Mouse (Mus musculus) heart, embryonic 11.5 days (tissue): ENCODE measurements around the gene Bcar3. TPM values are rescaled to one million over a fixed set of nuclear protein-coding genes. Genes with fewer than 3 reads are reported as not detected.
A peak's percentile ranks its signal among the peaks of the same experiment; 100 is the strongest.
"Not testable (repeated sequence)": the region's sequence is repeated elsewhere in the genome, so short reads cannot be mapped to it uniquely, and the experiment has no call there.

ENCODE experiments used
- ATAC-seq: fragments of 200-750 bp; cut with Nextera tagmentation; replicated peaks from 2 replicates; pipeline ENCODE4 v1.8.0; 2017; ENCODE audit warnings: moderate library complexity; ENCODE audit not compliant: insufficient number of reproducible peaks, low FRiP score, low TSS enrichment
- H3K27ac ChIP-seq: fragments of 300-500 bp; sonication (generic); 2 replicates; pipeline ENCODE4 v1.5.1; 2014; ENCODE audit warnings: mild to moderate bottlenecking, low read depth, low read length
- H3K27me3 ChIP-seq: fragments of 300-500 bp; sonication (generic); 2 replicates; pipeline ENCODE4 v1.6.1; 2014; ENCODE audit warnings: mild to moderate bottlenecking, low read length, mixed read lengths; ENCODE audit not compliant: control insufficient read depth, insufficient read depth
- H3K36me3 ChIP-seq: fragments of 300-500 bp; sonication (generic); 2 replicates; pipeline ENCODE4 v1.6.1; 2014; ENCODE audit warnings: mild to moderate bottlenecking, low read length, moderate library complexity, mixed read lengths; ENCODE audit not compliant: control insufficient read depth, insufficient read depth
- H3K4me1 ChIP-seq: fragments of 300-500 bp; sonication (generic); 2 replicates; pipeline ENCODE4 v1.6.1; 2014; ENCODE audit warnings: low read length; ENCODE audit not compliant: control insufficient read depth, insufficient read depth
- H3K4me2 ChIP-seq: fragments of 300-500 bp; sonication (generic); 2 replicates; pipeline ENCODE4 v1.6.1; 2014; ENCODE audit warnings: mild to moderate bottlenecking, moderate library complexity
- H3K4me3 ChIP-seq: fragments of 300-500 bp; sonication (generic); 2 replicates; pipeline ENCODE4 v1.5.1; 2014; ENCODE audit warnings: low read depth, low read length
- H3K9ac ChIP-seq: fragments of 300-500 bp; sonication (generic); 2 replicates; pipeline ENCODE4 v1.6.1; 2014; ENCODE audit warnings: mild to moderate bottlenecking, low read depth, low read length, moderate library complexity
- H3K9me3 ChIP-seq: fragments of 300-500 bp; sonication (generic); replicated peaks from 2 replicates; pipeline ENCODE4 v1.6.1; 2016; ENCODE audit warnings: low read length; ENCODE audit not compliant: control insufficient read depth
- WGBS: fragments of 180-500 bp; shearing (Covaris S2); extraction: QIAGEN DNeasy Blood & Tissue Kit; methylation state at CpG from one replicate; pipeline ENCODE4 v1.1.7; 2014; ENCODE audit not compliant: insufficient replicate concordance; 5-methylcytosine and 5-hydroxymethylcytosine counted together
- polyA plus RNA-seq: library from polyadenylated mRNA; unstranded; fragments of >200 nt; fragmentation: Nextera tagmentation; extraction: Ambion mirVana; gene quantifications from 2 replicates; pipeline ENCODE4 v1.2.1, GENCODE M21; 2014

The Bcar3 gene
- polyA plus RNA-seq, 1 experiment from 2014 or later, result 6.4 TPM

DNA sequence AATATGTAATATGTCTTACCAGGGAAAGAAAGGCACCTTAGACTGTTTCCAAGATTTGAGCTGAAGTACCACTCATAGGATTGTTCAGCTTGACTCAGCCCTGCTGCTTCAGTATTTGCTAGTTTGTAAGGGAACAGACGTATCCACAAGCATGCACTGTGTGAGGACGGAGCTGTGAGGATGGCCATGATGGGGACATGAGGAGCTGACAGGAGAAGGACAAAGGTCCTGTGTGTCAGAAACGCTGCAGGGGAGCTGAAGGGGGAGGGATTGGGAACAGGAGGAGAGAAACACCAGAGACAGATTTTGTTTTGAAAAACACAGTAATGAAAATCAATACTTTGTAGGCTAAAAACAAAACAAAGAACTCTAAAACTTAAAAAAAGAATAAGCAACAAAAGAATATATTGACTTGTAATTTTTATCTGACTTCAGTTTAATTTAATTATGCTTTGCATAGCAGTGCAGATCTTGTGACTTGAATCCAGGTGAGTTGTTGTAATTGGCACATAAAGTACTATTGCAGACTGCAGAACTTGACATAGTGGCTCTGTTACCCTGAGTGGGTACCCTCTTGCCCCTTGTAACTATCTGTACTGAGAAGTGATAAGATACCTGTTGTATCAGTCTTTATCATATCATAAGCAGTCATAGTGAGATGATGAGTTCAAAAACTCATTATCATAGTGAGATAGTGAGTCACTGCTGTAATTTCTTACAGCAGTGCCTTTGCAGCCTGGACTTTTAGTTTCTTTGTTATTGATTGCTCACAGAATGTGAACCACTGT lies 41.3 kb upstream of the Bcar3 start:
- H3K27me3 ChIP-seq, result no peaks in the 10 kb centered on the region
- peaks cover 2% of the 10 kb centered on the region; the same call in 1 of the 2 replicates for H3K4me1 ChIP-seq
- ATAC-seq, result no peak
- H3K9ac ChIP-seq, result no peak overlapping the region
- H3K27ac ChIP-seq, result no peak overlapping the region
- H3K9me3 ChIP-seq, result no peaks in the 10 kb centered on the region
- 46% methylated on average over 3 of the region's 3 CpGs for WGBS
- H3K4me2 ChIP-seq, result no peak overlapping the region
- no peak overlapping the region for H3K4me3 ChIP-seq
- H3K36me3 ChIP-seq, result no peaks in the 10 kb centered on the region

- H3K4me1 ChIP-seq, H3K27me3 ChIP-seq: not testable (repeated sequence)
- 74% methylated on average over 7 of the region's 7 CpGs for WGBS
Measured at GRCm38 (mm10) chr3:122254050-122254449, 39.9 kb upstream of the Bcar3 start.

DNA sequence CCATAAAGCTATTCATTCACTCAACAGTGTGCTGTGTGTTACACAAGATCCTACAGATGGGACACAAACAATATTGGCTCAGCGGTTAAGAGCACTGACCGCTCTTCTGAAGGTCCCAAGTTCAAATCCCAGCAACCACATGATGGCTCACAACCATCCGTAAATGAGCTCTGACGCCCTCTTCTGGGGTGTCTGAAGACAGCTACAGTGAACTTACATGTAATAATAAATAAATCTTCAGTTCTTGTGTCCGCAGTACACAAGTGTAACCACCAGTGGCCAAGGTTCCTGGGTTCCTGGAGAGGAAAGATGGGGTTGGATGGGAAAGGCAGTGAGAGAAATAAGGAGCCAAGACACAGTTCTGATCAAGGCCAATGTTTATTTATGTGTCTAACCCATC lies 23.9 kb upstream of the Bcar3 start:
- no peak overlapping the region for H3K4me3 ChIP-seq
- H3K4me2 ChIP-seq, result no peak overlapping the region
- no peak for ATAC-seq
- H3K27me3 ChIP-seq, result no peaks in the 10 kb centered on the region
- H3K4me1 ChIP-seq, result peaks cover 1% of the 10 kb centered on the region; the same call in 1 of the 2 replicates
- no peak overlapping the region for H3K9ac ChIP-seq
- 68% methylated on average over 5 of the region's 5 CpGs for WGBS
- no peaks in the 10 kb centered on the region for H3K36me3 ChIP-seq
- H3K9me3 ChIP-seq, result no peaks in the 10 kb centered on the region
- H3K27ac ChIP-seq, result no peak overlapping the region

More at GRCm38 (mm10) chr3:122254050-122254449, 39.9 kb upstream of the Bcar3 start:
- H3K27ac ChIP-seq, H3K9me3 ChIP-seq, H3K9ac ChIP-seq, H3K4me2 ChIP-seq, ATAC-seq, H3K36me3 ChIP-seq, H3K4me3 ChIP-seq: not testable (repeated sequence)

DNA sequence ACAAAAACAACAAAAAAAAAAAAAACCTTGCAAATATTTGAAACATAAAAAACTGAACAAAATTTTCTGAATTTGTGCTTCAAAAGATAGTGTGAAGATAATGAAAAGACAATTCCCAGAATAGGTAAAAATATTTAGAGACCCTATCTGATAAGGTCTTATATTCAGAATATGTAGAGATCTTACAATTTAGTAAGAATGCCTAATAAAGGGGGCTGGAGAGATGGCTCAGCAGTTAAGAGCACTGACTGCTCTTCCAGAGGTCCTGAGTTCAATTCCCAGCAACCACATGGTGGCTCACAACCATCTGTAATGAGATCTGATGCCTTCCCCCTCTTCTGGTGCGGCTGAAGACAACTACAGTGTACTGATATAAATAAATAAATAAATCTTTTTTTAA lies 21.4 kb upstream of the Bcar3 start:
- 86% methylated on average over 1 of the region's 1 CpGs for WGBS
- H3K27me3 ChIP-seq, result not testable (repeated sequence)

GRCm38 (mm10) chr3:122273407-122274240 lies 20.3 kb upstream of the Bcar3 start:
- no peaks in the 10 kb centered on the region for H3K27me3 ChIP-seq
- peaks cover 15% of the 10 kb centered on the region for H3K36me3 ChIP-seq
- H3K27ac ChIP-seq, result no peak overlapping the region
- H3K4me1 ChIP-seq, result peaks cover 27% of the 10 kb centered on the region
- H3K9me3 ChIP-seq, result no peaks in the 10 kb centered on the region
- WGBS, result 12% methylated on average over 19 of the region's 20 CpGs
- peak overlapping the region; percentile 96 for H3K4me3 ChIP-seq
- peak overlapping the region; percentile 40; the same call in 1 of the 2 replicates for H3K9ac ChIP-seq
- no peak for ATAC-seq
- peak overlapping the region; percentile 46 for H3K4me2 ChIP-seq

More for the DNA sequence above, 21.4 kb upstream of the Bcar3 start:
- not testable (repeated sequence) for H3K4me2 ChIP-seq, H3K9ac ChIP-seq, ATAC-seq, H3K36me3 ChIP-seq, H3K4me3 ChIP-seq, H3K27ac ChIP-seq, H3K9me3 ChIP-seq
- H3K4me1 ChIP-seq, result peaks cover 21% of the 10 kb centered on the region

DNA sequence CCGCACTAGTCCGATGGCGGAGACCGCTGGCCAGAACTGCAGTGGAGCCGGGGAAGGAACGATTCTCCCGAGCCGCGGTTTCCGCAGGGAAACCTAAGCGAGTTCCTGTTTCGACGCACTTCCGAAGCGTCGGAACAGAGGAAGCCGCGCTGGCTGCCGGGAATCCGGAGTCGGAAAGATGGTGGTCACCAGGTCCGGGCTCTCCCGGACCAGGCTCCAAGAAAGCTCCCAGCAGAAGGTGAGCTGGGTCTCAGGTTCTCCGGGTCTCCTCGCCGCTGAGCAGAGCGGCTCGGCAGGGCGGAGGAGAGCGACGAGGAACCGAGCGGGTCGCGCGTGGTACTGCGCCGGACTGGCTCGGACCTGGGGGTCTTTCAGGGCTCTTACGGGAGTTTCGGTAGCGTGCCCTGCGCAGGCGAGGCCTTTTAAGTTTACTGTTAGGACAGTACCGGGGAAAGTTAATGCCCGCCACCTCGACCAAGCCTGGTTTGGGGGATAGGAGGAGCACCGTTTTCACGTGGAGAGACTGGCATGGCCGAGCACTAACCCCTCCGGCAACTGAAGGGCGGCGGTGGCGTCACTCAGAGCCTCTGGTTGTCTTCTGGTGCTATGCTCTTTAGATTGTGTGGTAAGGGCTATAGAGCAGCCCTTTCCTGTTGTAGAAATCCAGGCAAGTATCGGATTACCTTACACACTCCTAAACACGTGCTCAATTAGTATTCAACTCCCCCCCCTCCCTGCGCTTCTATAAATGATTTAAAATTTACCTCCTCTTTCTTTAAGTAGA lies 19.5 kb upstream of the Bcar3 start, which contains the start of gene Dnttip2:
Gene Dnttip2 (plus strand): TSS at position 148 of the 784 bp plus-strand sequence.
- no peaks in the 10 kb centered on the region for H3K9me3 ChIP-seq

GRCm38 (mm10) chr3:122275111-122275510 lies 18.8 kb upstream of the Bcar3 start:
- ATAC-seq, result no peak
- Histone ChIP-seq H3K27ac (no peak overlapping the region), H3K36me3 (peaks cover 19% of the 10 kb centered on the region), H3K4me1 (peaks cover 27% of the 10 kb centered on the region), H3K4me3 (peak overlapping the region; percentile 96), H3K9ac (peak overlapping the region; percentile 93), H3K9me3 (no peaks in the 10 kb centered on the region), H3K27me3 (no peaks in the 10 kb centered on the region), H3K4me2 (peak overlapping the region; percentile 79)
- WGBS, result 79% methylated on average over 10 of the region's 10 CpGs

More for the DNA sequence above, 19.5 kb upstream of the Bcar3 start, which contains the start of gene Dnttip2:
- Histone ChIP-seq H3K36me3 (peaks cover 19% of the 10 kb centered on the region), H3K4me3 (peak within 1 kb of the TSS; percentile 96), H3K4me2 (peak within 1 kb of the TSS; percentile 79), H3K9ac (peak within 1 kb of the TSS; percentile 93), H3K4me1 (peaks cover 27% of the 10 kb centered on the region), H3K27me3 (no peaks in the 10 kb centered on the region), H3K27ac (peak within 1 kb of the TSS; percentile 68)
- under 1% methylated on average over 57 of the region's 57 CpGs for WGBS
- peak; percentile 92 for ATAC-seq

DNA sequence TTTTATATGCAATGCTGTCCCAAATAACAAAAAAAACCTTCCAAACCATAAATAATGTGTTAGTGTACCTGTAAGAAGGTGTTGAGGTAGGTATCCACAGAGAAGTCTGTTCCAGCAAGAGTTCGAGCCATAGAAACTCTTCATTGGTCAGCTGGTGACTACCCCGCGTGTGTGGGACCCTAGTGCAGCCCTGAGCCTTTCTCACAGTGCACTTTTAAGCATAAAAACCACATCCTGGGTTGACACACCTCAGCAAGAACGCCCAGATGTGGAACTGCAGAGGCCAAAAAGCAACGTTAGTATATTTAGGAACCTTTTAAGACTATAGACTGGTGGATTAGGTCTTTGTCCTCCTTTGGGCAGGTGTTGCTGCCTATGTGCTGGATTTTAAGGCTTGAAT lies 6.7 kb upstream of the Bcar3 start:
- H3K4me3 ChIP-seq, result no peak overlapping the region
- ATAC-seq, result no peak
- H3K36me3 ChIP-seq, result peaks cover 10% of the 10 kb centered on the region; the same call in 1 of the 2 replicates
- H3K9ac ChIP-seq, result no peak overlapping the region
- no peaks in the 10 kb centered on the region for H3K27me3 ChIP-seq
- no peak overlapping the region for H3K27ac ChIP-seq
- 68% methylated on average over 5 of the region's 5 CpGs for WGBS
- peaks cover 6% of the 10 kb centered on the region; the same call in 1 of the 2 replicates for H3K4me1 ChIP-seq
- H3K9me3 ChIP-seq, result no peaks in the 10 kb centered on the region
- no peak overlapping the region for H3K4me2 ChIP-seq
